Mouse (Mus musculus) hindbrain, embryonic 13.5 days (tissue): Measurements from ENCODE around the gene Mag. TPM values are rescaled to one million over a fixed set of nuclear protein-coding genes. Genes with fewer than 3 reads are reported as not detected.
A peak's percentile ranks its signal among the peaks of the same experiment; 100 is the strongest.

Experiments
- ATAC-seq: fragments of 200-750 bp; cut with Nextera tagmentation; 2 replicates; pipeline ENCODE4 v1.8.0; 2017; ENCODE audit warnings: moderate TSS enrichment; ENCODE audit not compliant: low FRiP score
- H3K27ac ChIP-seq: fragments of 300-500 bp; sonication (generic); 2 replicates; pipeline ENCODE4 v1.5.1; 2015; ENCODE audit warnings: inconsistent platforms, mild to moderate bottlenecking, moderate library complexity
- H3K27me3 ChIP-seq: fragments of 300-500 bp; sonication (generic); 2 replicates; pipeline ENCODE4 v1.6.1; 2015; ENCODE audit warnings: mild to moderate bottlenecking, inconsistent platforms
- H3K36me3 ChIP-seq: fragments of 300-500 bp; sonication (generic); 2 replicates; pipeline ENCODE4 v1.6.1; 2015; ENCODE audit warnings: mild to moderate bottlenecking, inconsistent platforms
- H3K4me1 ChIP-seq: fragments of 300-500 bp; sonication (generic); replicated peaks from 2 replicates; pipeline ENCODE4 v1.6.1; 2015; ENCODE audit warnings: inconsistent platforms
- H3K4me2 ChIP-seq: fragments of 300-500 bp; sonication (generic); 2 replicates; pipeline ENCODE4 v1.6.1; 2015; ENCODE audit warnings: inconsistent platforms, mild to moderate bottlenecking, moderate library complexity
- H3K4me3 ChIP-seq: fragments of 300-500 bp; sonication (generic); 2 replicates; pipeline ENCODE4 v1.5.1; 2015; ENCODE audit warnings: mild to moderate bottlenecking, inconsistent platforms
- H3K9ac ChIP-seq: fragments of 300-500 bp; sonication (generic); 2 replicates; pipeline ENCODE4 v1.6.1; 2015; ENCODE audit warnings: mild to moderate bottlenecking, inconsistent platforms
- H3K9me3 ChIP-seq: fragments of 300-500 bp; sonication (generic); 2 replicates; pipeline ENCODE4 v1.6.1; 2016; ENCODE audit warnings: inconsistent platforms
- WGBS: fragments of 180-500 bp; shearing (Covaris S2); methylation state at CpG from one replicate; pipeline ENCODE4 v1.1.7; 2015; 5-methylcytosine and 5-hydroxymethylcytosine counted together
- polyA plus RNA-seq: library from polyadenylated mRNA; unstranded; fragments of >200 nt; fragmentation: Nextera tagmentation; extraction: Ambion mirVana; gene quantifications from 2 replicates; pipeline ENCODE4 v1.2.1, GENCODE M21; 2015

Mag gene
- 1.7 and 1.9 TPM in 2 replicates for polyA plus RNA-seq

GRCm38 (mm10) chr7:30914732-30915131 is at the start of gene Mag:
Gene Mag, minus strand, starts transcription at chr7:30914873.
- H3K36me3 ChIP-seq: no peaks in the 10 kb centered on the region
- no peak within 1 kb of the TSS for H3K9ac ChIP-seq
- H3K27ac ChIP-seq: no peak within 1 kb of the TSS
- H3K4me1 ChIP-seq: no peaks in the 10 kb centered on the region
- H3K4me2 ChIP-seq: no peak within 1 kb of the TSS
- no peaks in the 10 kb centered on the region for H3K9me3 ChIP-seq
- ATAC-seq: no peak
- no peak within 1 kb of the TSS for H3K4me3 ChIP-seq
- 77% methylated on average over 8 of the region's 8 CpGs for WGBS
- no peaks in the 10 kb centered on the region for H3K27me3 ChIP-seq

GRCm38 (mm10) chr7:30964366-30964765 is 49.7 kb upstream of the Mag start:
- ATAC-seq: no peak
- 92% methylated on average over 7 of the region's 7 CpGs for WGBS
- H3K4me3 ChIP-seq: no peak overlapping the region
- no peaks in the 10 kb centered on the region for H3K27me3 ChIP-seq
- H3K4me2 ChIP-seq: no peak overlapping the region
- no peaks in the 10 kb centered on the region for H3K36me3 ChIP-seq
- H3K9ac ChIP-seq: no peak overlapping the region
- no peak overlapping the region for H3K27ac ChIP-seq
- no peaks in the 10 kb centered on the region for H3K9me3 ChIP-seq
- H3K4me1 ChIP-seq: peaks cover 3% of the 10 kb centered on the region; the same call in 1 of the 2 replicates

GRCm38 (mm10) chr7:30962862-30963261 is 48.2 kb upstream of the Mag start:
- no peaks in the 10 kb centered on the region for H3K9me3 ChIP-seq
- no peak overlapping the region for H3K4me3 ChIP-seq
- H3K27ac ChIP-seq: no peak overlapping the region
- no peak overlapping the region for H3K9ac ChIP-seq
- no peak for ATAC-seq
- H3K4me2 ChIP-seq: no peak overlapping the region
- WGBS: 92% methylated on average over 5 of the region's 5 CpGs
- H3K36me3 ChIP-seq: no peaks in the 10 kb centered on the region; the same call in 1 of the 2 replicates
- peaks cover 18% of the 10 kb centered on the region for H3K4me1 ChIP-seq
- H3K27me3 ChIP-seq: no peaks in the 10 kb centered on the region

GRCm38 (mm10) chr7:30959786-30960349 is 45.2 kb upstream of the Mag start:
- WGBS: 84% methylated on average over 6 of the region's 6 CpGs
- H3K9me3 ChIP-seq: no peaks in the 10 kb centered on the region
- no peak for ATAC-seq

GRCm38 (mm10) chr7:30958866-30959487 is 44.3 kb upstream of the Mag start:
- WGBS: over 99% methylated on average over 9 of the region's 9 CpGs
- Histone ChIP-seq H3K27ac (no peak overlapping the region), H3K4me1 (peaks cover 36% of the 10 kb centered on the region), H3K4me3 (no peak overlapping the region), H3K4me2 (peak overlapping the region; percentile 84), H3K36me3 (peaks cover 12% of the 10 kb centered on the region), H3K9me3 (no peaks in the 10 kb centered on the region), H3K27me3 (no peaks in the 10 kb centered on the region), H3K9ac (no peak overlapping the region)
- ATAC-seq: no peak

More at GRCm38 (mm10) chr7:30959786-30960349, 45.2 kb upstream of the Mag start:
- peaks cover 30% of the 10 kb centered on the region for H3K4me1 ChIP-seq
- no peak overlapping the region for H3K4me2 ChIP-seq
- no peak overlapping the region for H3K9ac ChIP-seq
- H3K36me3 ChIP-seq: peaks cover 3% of the 10 kb centered on the region
- H3K27me3 ChIP-seq: no peaks in the 10 kb centered on the region
- no peak overlapping the region for H3K27ac ChIP-seq
- H3K4me3 ChIP-seq: no peak overlapping the region

- H3K9ac ChIP-seq: peak overlapping the region; percentile 99
- peaks cover 36% of the 10 kb centered on the region for H3K4me1 ChIP-seq
- peaks cover 19% of the 10 kb centered on the region for H3K36me3 ChIP-seq
- H3K9me3 ChIP-seq: no peaks in the 10 kb centered on the region
- H3K27ac ChIP-seq: peak overlapping the region; percentile 99
- no peaks in the 10 kb centered on the region for H3K27me3 ChIP-seq
- 71% methylated on average over 28 of the region's 28 CpGs for WGBS
- H3K4me2 ChIP-seq: peak overlapping the region; percentile 84
- peak overlapping the region; percentile 93 for H3K4me3 ChIP-seq
- ATAC-seq: no peak
These were observed 43.6 kb upstream of the Mag start for GRCm38 (mm10) chr7:30958109-30958865.

GRCm38 (mm10) chr7:30957367-30957783 is 42.7 kb upstream of the Mag start:
- ATAC-seq: peak; percentile 65
- Histone ChIP-seq H3K27me3 (no peaks in the 10 kb centered on the region), H3K9ac (peak overlapping the region; percentile 99), H3K27ac (peak overlapping the region; percentile 99), H3K4me1 (peaks cover 38% of the 10 kb centered on the region), H3K9me3 (no peaks in the 10 kb centered on the region), H3K4me3 (peak overlapping the region; percentile 93), H3K36me3 (peaks cover 28% of the 10 kb centered on the region), H3K4me2 (peak overlapping the region; percentile 84)
- under 1% methylated on average over 40 of the region's 43 CpGs for WGBS

GRCm38 (mm10) chr7:30956756-30957366 is 42.2 kb upstream of the Mag start, which contains the start of gene Usf2:
Gene Usf2, minus strand, starts transcription at chr7:30956803.
- peak within 1 kb of the TSS; percentile 84 for H3K4me2 ChIP-seq
- no peaks in the 10 kb centered on the region for H3K27me3 ChIP-seq
- peaks cover 33% of the 10 kb centered on the region for H3K36me3 ChIP-seq
- H3K9me3 ChIP-seq: no peaks in the 10 kb centered on the region
- peak; percentile 40 for ATAC-seq
- H3K9ac ChIP-seq: peak within 1 kb of the TSS; percentile 99
- peak within 1 kb of the TSS; percentile 93 for H3K4me3 ChIP-seq
- peak within 1 kb of the TSS; percentile 99 for H3K27ac ChIP-seq
- H3K4me1 ChIP-seq: peaks cover 40% of the 10 kb centered on the region
- 2% methylated on average over 11 of the region's 82 CpGs for WGBS

- peak; percentile 40 for ATAC-seq
- WGBS: 3% methylated on average over 9 of the region's 49 CpGs
- Histone ChIP-seq H3K9ac (peak overlapping the region; percentile 99), H3K4me1 (peaks cover 40% of the 10 kb centered on the region), H3K4me3 (peak overlapping the region; percentile 93), H3K27ac (peak overlapping the region; percentile 99), H3K9me3 (no peaks in the 10 kb centered on the region), H3K27me3 (no peaks in the 10 kb centered on the region), H3K36me3 (peaks cover 37% of the 10 kb centered on the region), H3K4me2 (peak overlapping the region; percentile 84)
These were observed 41.7 kb upstream of the Mag start for GRCm38 (mm10) chr7:30956357-30956751.

GRCm38 (mm10) chr7:30955584-30956356 is 41.1 kb upstream of the Mag start:
- peaks cover 40% of the 10 kb centered on the region for H3K4me1 ChIP-seq
- H3K9me3 ChIP-seq: no peaks in the 10 kb centered on the region
- H3K36me3 ChIP-seq: peaks cover 43% of the 10 kb centered on the region
- H3K4me2 ChIP-seq: peak overlapping the region; percentile 84
- ATAC-seq: peak; percentile 76
- no peaks in the 10 kb centered on the region for H3K27me3 ChIP-seq
- H3K4me3 ChIP-seq: peak overlapping the region; percentile 93
- H3K9ac ChIP-seq: peak overlapping the region; percentile 99
- H3K27ac ChIP-seq: peak overlapping the region; percentile 99
- under 1% methylated on average over 48 of the region's 64 CpGs for WGBS

GRCm38 (mm10) chr7:30954971-30955520 is 40.4 kb upstream of the Mag start:
- no peaks in the 10 kb centered on the region for H3K27me3 ChIP-seq
- 89% methylated on average over 12 of the region's 12 CpGs for WGBS
- H3K36me3 ChIP-seq: peaks cover 50% of the 10 kb centered on the region
- H3K27ac ChIP-seq: peak overlapping the region; percentile 13; the same call in 1 of the 2 replicates
- peak overlapping the region; percentile 99 for H3K9ac ChIP-seq
- no peak for ATAC-seq
- peaks cover 40% of the 10 kb centered on the region for H3K4me1 ChIP-seq
- peak overlapping the region; percentile 93 for H3K4me3 ChIP-seq
- peak overlapping the region; percentile 84 for H3K4me2 ChIP-seq
- H3K9me3 ChIP-seq: no peaks in the 10 kb centered on the region
